Mouse (Mus musculus) CH12.LX (cell line): ENCODE measurements around the gene Csdc2. TPM values are rescaled to one million over a fixed set of nuclear protein-coding genes. Genes with fewer than 3 reads are reported as not detected.
A peak's percentile ranks its signal among the peaks of the same experiment; 100 is the strongest.

Experiments
- DNase-seq: peaks from one replicate; pipeline ENCODE4 v3.0.0-alpha.2; 2013; ENCODE audit errors: extremely low read depth
- H3K27ac ChIP-seq: 2 replicates; pipeline ENCODE4 v1.5.1; 2012; ENCODE audit warnings: low read depth, mild to moderate bottlenecking, control low read depth, moderate library complexity; ENCODE audit not compliant: insufficient read depth
- H3K27me3 ChIP-seq: replicated peaks from 2 replicates; pipeline ENCODE3; 2012; ENCODE audit warnings: inconsistent platforms
- H3K36me3 ChIP-seq, 2 experiments: replicated peaks in 1 of 2; 2 replicates each; pipeline versions ENCODE3 to v1.6.1; 2012; ENCODE audit warnings: inconsistent platforms in 1 of 2, low read length in 1 of 2, mild to moderate bottlenecking in 1 of 2, mixed read lengths in 1 of 2, moderate library complexity in 1 of 2; ENCODE audit not compliant: control insufficient read depth in 1 of 2, insufficient read depth in 1 of 2
- H3K4me1 ChIP-seq, 2 experiments: 2 replicates each; pipeline ENCODE4 v1.6.1; 2012; ENCODE audit warnings: inconsistent platforms in 1 of 2, moderate library complexity in 1 of 2; ENCODE audit not compliant: insufficient read depth in 2 of 2, control insufficient read depth in 1 of 2
- H3K4me2 ChIP-seq: 2 replicates; pipeline ENCODE4 v1.6.1; 2012; ENCODE audit warnings: low read depth, mild to moderate bottlenecking, control low read depth; ENCODE audit not compliant: poor library complexity, insufficient read depth, severe bottlenecking
- H3K4me3 ChIP-seq, 3 experiments: fragments of 150-350 bp in 1 of 3; sonication (generic) in 1 of 3; replicated peaks in 1 of 3; 2 replicates each; pipeline versions ENCODE3 to v1.5.1; 2011 to 2012; ENCODE audit warnings: low read depth in 2 of 3, low read length in 2 of 3, mild to moderate bottlenecking in 2 of 3, moderate library complexity in 2 of 3, control low read depth in 1 of 3, improper control_type of control experiment in 1 of 3, inconsistent platforms in 1 of 3, mixed read lengths in 1 of 3; ENCODE audit not compliant: poor library complexity in 1 of 3
- H3K79me2 ChIP-seq: replicated peaks from 2 replicates; pipeline ENCODE4 v1.6.1; 2012; ENCODE audit warnings: mild to moderate bottlenecking, moderate library complexity; ENCODE audit not compliant: control insufficient read depth, poor library complexity, insufficient read depth, severe bottlenecking; ENCODE audit errors: extremely low read depth
- H3K9ac ChIP-seq: 2 replicates; pipeline ENCODE4 v1.6.1; 2012; ENCODE audit warnings: low read depth, mild to moderate bottlenecking, control low read depth, moderate library complexity; ENCODE audit not compliant: insufficient read depth
- H3K9me3 ChIP-seq: replicated peaks from 2 replicates; pipeline ENCODE3; 2012; ENCODE audit warnings: low read length, inconsistent platforms, mixed read lengths
- BHLHE40 ChIP-seq: IDR thresholded peaks from 2 replicates; pipeline ENCODE4 v1.6.1; 2011; ENCODE audit warnings: mild to moderate bottlenecking, low read depth, low read length, improper control_type of control experiment
- CHD1 ChIP-seq: IDR thresholded peaks from 2 replicates; pipeline ENCODE4 v1.6.1; 2012; ENCODE audit warnings: low read depth, low read length, improper control_type of control experiment, inconsistent platforms
- ELF1 ChIP-seq: IDR thresholded peaks from 2 replicates; pipeline ENCODE4 v1.6.1; 2014; ENCODE audit warnings: low read depth, mild to moderate bottlenecking, inconsistent platforms, low read length, improper control_type of control experiment
- IRF4 ChIP-seq: IDR thresholded peaks from 2 replicates; pipeline ENCODE4 v1.6.1; 2014; ENCODE audit warnings: low read depth, mild to moderate bottlenecking, inconsistent platforms, low read length, improper control_type of control experiment
- MAZ ChIP-seq: IDR thresholded peaks from 2 replicates; pipeline ENCODE4 v1.6.1; 2012; ENCODE audit warnings: low read depth, mild to moderate bottlenecking, inconsistent platforms, low read length, improper control_type of control experiment, moderate library complexity
- MEF2A ChIP-seq: IDR thresholded peaks from 2 replicates; pipeline ENCODE4 v1.6.1; 2014; ENCODE audit warnings: low read depth, mild to moderate bottlenecking, inconsistent platforms, low read length, improper control_type of control experiment, borderline replicate concordance
- NELFE ChIP-seq: IDR thresholded peaks from 2 replicates; pipeline ENCODE4 v1.6.1; 2011; ENCODE audit warnings: low read depth, low read length, improper control_type of control experiment
- RAD21 ChIP-seq: IDR thresholded peaks from 2 replicates; pipeline ENCODE4 v1.6.1; 2011; ENCODE audit warnings: low read depth, mild to moderate bottlenecking, low read length, improper control_type of control experiment, moderate library complexity
- SIN3A ChIP-seq: IDR thresholded peaks from 2 replicates; pipeline ENCODE4 v1.6.1; 2012; ENCODE audit warnings: low read length, improper control_type of control experiment, inconsistent platforms
- USF1 ChIP-seq: IDR thresholded peaks from 2 replicates; pipeline ENCODE4 v1.6.1; 2014; ENCODE audit warnings: low read depth, mild to moderate bottlenecking, inconsistent platforms, low read length, improper control_type of control experiment
- USF2 ChIP-seq: conservative IDR thresholded peaks from 2 replicates; pipeline ENCODE4 v1.6.1; 2011; ENCODE audit warnings: low read depth, low read length, improper control_type of control experiment
- dilution Hi-C: fragments of 300-500 bp; cut with MboI; formaldehyde crosslinking; loops from 2 replicates; pipeline ENCODE4 v1.14.3; 2020; ENCODE audit warnings: low sequenced_read_pairs; ENCODE audit not compliant: extremely low pct_unique_long_range_greater_than_20kb, extremely low pct_ligation_motif_present
- in situ Hi-C: fragments of 300-500 bp; cut with MboI; formaldehyde crosslinking; loops from 3 replicates; pipeline ENCODE4 v1.14.3; 2019; ENCODE audit warnings: low sequenced_read_pairs, low pct_ligation_motif_present, low pct_unique_long_range_greater_than_20kb, mixed read lengths
- polyA plus RNA-seq: library from polyadenylated mRNA; unstranded; fragments of >175 nt; gene quantifications from 2 replicates; pipeline ENCODE4 v1.2.1, GENCODE M21; 2012; ENCODE audit warnings: low read depth; ENCODE audit not compliant: insufficient read length
- total RNA-seq, 2 experiments: library from RNA; depleted of rRNA; stranded (reverse); fragments of 300-350 nt in 1 of 2; fragments of >200 nt in 1 of 2; gene quantifications; 2 replicates each; pipeline ENCODE4 v1.2.3; 2012 to 2014

Csdc2 gene
- total and polyA plus RNA-seq, 3 experiments: 0.08 to 0.43 TPM; not detected in 1

GRCm38 (mm10) chr15:81964262-81964661, 27.7 kb downstream of the Csdc2 start:
- no peak for TF ChIP-seq NELFE
- dilution Hi-C loops (no loop called here), in situ Hi-C loops (no loop called here)
- no peak overlapping the region for H3K27ac ChIP-seq
- H3K4me3 ChIP-seq: no peak overlapping the region
- no peaks in the 10 kb centered on the region for H3K27me3 ChIP-seq
- H3K4me1 ChIP-seq: peaks cover 21 to 45% of the 10 kb centered on the region in 2 experiments
- H3K9me3 ChIP-seq: peaks cover 3% of the 10 kb centered on the region
- H3K36me3 ChIP-seq: no peaks in the 10 kb centered on the region
- peaks cover 3% of the 10 kb centered on the region; the same call in 1 of the 2 replicates for H3K79me2 ChIP-seq
- no peak overlapping the region for H3K4me2 ChIP-seq
- H3K9ac ChIP-seq: no peak overlapping the region
- DNase-seq: no peak

GRCm38 (mm10) chr15:81964980-81965545, 28.5 kb downstream of the Csdc2 start:
- H3K9ac ChIP-seq: no peak overlapping the region
- no peaks in the 10 kb centered on the region for H3K79me2 ChIP-seq
- H3K4me2 ChIP-seq: no peak overlapping the region
- H3K9me3 ChIP-seq: peaks cover 3% of the 10 kb centered on the region
- H3K27ac ChIP-seq: no peak overlapping the region
- dilution Hi-C loops: no loop called here
- no peaks in the 10 kb centered on the region for H3K27me3 ChIP-seq
- peaks cover 26 to 51% of the 10 kb centered on the region in 2 experiments for H3K4me1 ChIP-seq
- DNase-seq: peak; percentile 40
- no peak for TF ChIP-seq CHD1
- 0 out of 2 replicates have a peak, but pooled peaks have one; percentile 22 for TF ChIP-seq BHLHE40
- no peak for TF ChIP-seq USF1
- no peaks in the 10 kb centered on the region for H3K36me3 ChIP-seq
- no peak overlapping the region for H3K4me3 ChIP-seq
- in situ Hi-C loops: no loop called here

DNA sequence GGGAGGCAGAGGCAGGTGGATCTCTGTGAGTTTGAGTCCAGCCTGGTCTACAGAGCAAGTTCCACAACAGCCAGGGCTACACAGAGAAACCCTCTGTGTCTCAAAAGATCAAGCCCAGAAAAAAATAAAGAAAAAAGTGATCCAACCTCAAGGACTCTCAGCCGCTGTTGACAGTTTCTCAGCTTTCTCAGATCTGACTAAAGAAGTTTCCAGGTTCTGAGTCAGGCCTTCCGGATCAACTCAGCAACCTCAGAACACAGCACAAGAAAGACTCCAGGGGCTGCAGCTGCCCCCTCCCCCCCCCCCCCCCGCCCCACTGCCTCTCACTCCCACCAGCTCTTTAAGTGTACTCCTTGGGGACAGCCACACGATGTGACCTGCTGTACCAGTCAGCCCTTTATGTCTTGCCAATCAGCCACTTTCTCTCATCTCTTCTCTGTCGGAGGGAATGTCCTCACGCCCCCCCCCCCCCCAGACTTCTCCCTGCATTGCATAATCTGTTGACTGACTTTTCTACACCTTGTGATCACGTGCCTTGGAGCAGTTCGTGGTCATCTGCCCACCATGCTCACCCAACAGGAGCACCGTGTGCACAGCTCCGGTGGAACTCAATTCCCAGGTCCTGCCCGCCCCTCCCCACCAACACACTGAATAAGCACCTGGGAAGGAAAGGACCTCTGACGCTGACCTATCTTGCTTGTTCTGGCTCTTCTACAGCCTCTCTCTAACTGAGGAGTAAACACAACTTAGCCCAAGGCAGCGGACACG, 29.7 kb downstream of the Csdc2 start:
- Histone ChIP-seq H3K9me3 (peaks cover 3% of the 10 kb centered on the region), H3K27ac (no peak overlapping the region), H3K9ac (peak overlapping the region; percentile 23; the same call in 1 of the 2 replicates), H3K4me2 (no peak overlapping the region), H3K79me2 (no peaks in the 10 kb centered on the region), H3K4me3 (no peak overlapping the region), H3K4me1 (peaks cover 26 to 58% of the 10 kb centered on the region in 2 experiments), H3K36me3 (no peaks in the 10 kb centered on the region), H3K27me3 (no peaks in the 10 kb centered on the region)
- DNase-seq: no peak
- dilution Hi-C loops: no loop called here
- in situ Hi-C loops: no loop called here
- TF ChIP-seq USF2: no peak
- TF ChIP-seq MAZ: no peak
- TF ChIP-seq ELF1: 0 out of 2 replicates have a peak, but pooled peaks have one; percentile 14
- peak; percentile 12; the same call in 1 of the 2 replicates for TF ChIP-seq BHLHE40
- TF ChIP-seq MEF2A: no peak
- 0 out of 2 replicates have a peak, but pooled peaks have one; percentile 17 for TF ChIP-seq IRF4
- no peak for TF ChIP-seq RAD21
- no peak for TF ChIP-seq SIN3A
